Mouse (Mus musculus): ENCODE results near the gene Drd2.

- TF ChIP-seq POLR2A (IDR thresholded peaks at IDR 0.05; ENCODE audit: extremely low read depth, insufficient read depth, low read length) (no peak), CTCF (IDR thresholded peaks at IDR 0.05; ENCODE audit: extremely low read depth, insufficient read depth, low read length) (no peak)
Observed at GRCm38 (mm10) chr9:49379962-49380361, 39.5 kb downstream of the Drd2 start.
